Mouse (Mus musculus): ENCODE measurements around the gene Olfr169.
"Not testable (repeated sequence)": the region's sequence is repeated elsewhere in the genome, so short reads cannot be mapped to it uniquely, and the experiment has no call there.

The Olfr169 gene

GRCm38 (mm10) chr16:19571709-19572108 lies at the start of gene Olfr169:
Gene Olfr169, minus strand, starts transcription at chr16:19571809.
- DNase-seq, result not testable (repeated sequence)

- not testable (repeated sequence) for DNase-seq
Observed at GRCm38 (mm10) chr16:19611782-19612181, 40.2 kb upstream of the Olfr169 start, which contains the start of gene Olfr170. Gene Olfr170, minus strand, starts transcription at chr16:19611882.

GRCm38 (mm10) chr16:19603166-19603565 lies 31.6 kb upstream of the Olfr169 start:
- no peak for DNase-seq

- DNase-seq, result not testable (repeated sequence)
Observed at GRCm38 (mm10) chr16:19553429-19553828, 18.2 kb downstream of the Olfr169 start.

GRCm38 (mm10) chr16:19552246-19552645 lies 19.4 kb downstream of the Olfr169 start:
- DNase-seq, result not testable (repeated sequence)

- DNase-seq, result no peak
Observed at GRCm38 (mm10) chr16:19535455-19535854, 36.2 kb downstream of the Olfr169 start, which contains the start of gene Olfr168. Gene Olfr168, minus strand, starts transcription at chr16:19535555.

- no peak for DNase-seq
Observed at GRCm38 (mm10) chr16:19522166-19522565, 49.4 kb downstream of the Olfr169 start, which contains the start of gene Olfr167. Gene Olfr167, minus strand, starts transcription at chr16:19522266.

Measured in right cerebral cortex, adult 18-20 months (tissue).